Mouse (Mus musculus) spleen, adult 2 months (tissue): ENCODE results near the gene H2afz.

Experiments used
- CTCF ChIP-seq: fragments of 200-500 bp; IDR thresholded peaks from 2 replicates; pipeline ENCODE4 v1.5.1; 2011; ENCODE audit warnings: mild to moderate bottlenecking, inconsistent platforms; ENCODE audit not compliant: insufficient read depth, insufficient read length, insufficient replicate concordance; ENCODE audit errors: extremely low read depth
- POLR2A ChIP-seq: fragments of 200-500 bp; IDR thresholded peaks from 2 replicates; pipeline ENCODE4 v1.6.1; 2011; ENCODE audit warnings: low read depth, low read length, inconsistent platforms

GRCm38 (mm10) chr3:137887961-137888360 lies 23.7 kb downstream of the H2afz start:
- TF ChIP-seq POLR2A (no peak), CTCF (no peak)
